Mouse (Mus musculus): ENCODE measurements around the gene Zglp1. TPM values are rescaled to one million over a fixed set of nuclear protein-coding genes. Genes with fewer than 3 reads are reported as not detected.

Gene Zglp1
- polyA plus RNA-seq (2014; fragmentation: Illumina TruSeq; extraction: RNeasy Lipid Tissue Mini Kit (QIAGEN cat#74804); ENCODE audit: low read depth, low replicate concordance) = not detected

DNA sequence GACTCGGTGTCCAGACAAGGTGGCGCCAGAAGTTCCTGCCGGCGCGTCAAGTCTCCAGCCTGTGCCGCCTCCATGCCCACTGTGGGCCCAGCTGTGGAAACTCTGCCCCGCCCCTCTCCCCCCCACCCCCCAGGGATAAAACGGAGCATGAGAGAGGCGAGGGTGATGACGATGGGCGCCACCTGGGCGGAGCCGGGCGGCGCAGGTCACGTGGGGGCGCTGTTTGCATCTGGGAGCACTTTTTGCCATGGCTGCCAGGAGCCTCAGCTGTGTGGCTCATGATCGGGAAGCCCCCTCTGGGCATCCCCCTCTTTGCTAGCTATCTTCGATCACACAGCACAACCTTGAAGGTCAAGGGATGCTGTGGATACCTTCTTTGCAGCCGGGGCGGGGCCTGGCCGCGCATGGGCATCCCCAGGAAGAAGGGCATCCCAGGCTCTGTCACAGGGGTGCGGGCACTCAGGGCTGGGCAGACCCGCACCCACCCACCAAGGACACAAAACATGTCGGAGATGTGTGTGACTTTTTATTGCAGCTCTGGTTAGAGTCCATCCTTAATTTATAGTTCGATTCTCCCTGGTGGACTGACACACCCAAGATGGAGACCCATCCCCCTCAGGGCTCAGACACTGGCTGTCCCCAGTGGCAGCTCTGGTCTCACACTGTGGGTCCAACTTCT is at the start of gene Zglp1:
Gene Zglp1, minus strand, starts transcription at position 88 of the 679 bp plus-strand sequence.

DNA sequence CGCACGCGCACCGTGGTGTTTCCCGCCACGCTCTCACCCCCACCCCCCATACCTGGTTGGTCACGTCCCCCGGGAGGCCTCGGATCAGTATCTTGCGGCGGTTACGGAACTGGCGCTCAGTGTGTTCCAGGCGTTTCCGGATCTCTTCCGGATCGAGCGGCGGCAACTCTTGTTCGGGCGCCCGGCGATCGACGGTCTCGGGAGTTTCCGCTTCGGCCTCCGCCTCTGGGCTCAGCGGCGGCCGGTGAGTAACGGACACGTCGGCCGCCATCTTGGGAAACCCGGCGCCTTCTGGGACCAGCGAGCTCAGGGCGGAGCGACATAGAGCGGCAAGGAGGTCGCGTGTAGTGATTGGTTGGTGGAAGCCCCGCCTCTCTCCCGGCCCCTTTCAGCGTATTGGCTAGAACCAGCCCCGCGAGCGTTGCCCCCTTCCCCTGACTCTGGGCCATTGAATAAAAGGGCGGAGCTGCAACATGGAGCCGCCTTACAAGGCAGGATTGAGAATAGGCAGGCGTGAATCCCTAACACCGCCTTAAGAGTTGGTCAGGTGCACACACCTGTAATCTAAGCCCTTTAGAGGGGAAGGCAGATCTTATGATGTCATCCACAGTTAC is 24.9 kb upstream of the Zglp1 start, which contains the start of the genes Gm38431 and Raver1:
Gene Gm38431, minus strand, starts transcription at position 291 of the 614 bp plus-strand sequence.
Gene Raver1, minus strand, starts transcription at position 302 of the 614 bp plus-strand sequence.

GRCm38 (mm10) chr9:21073044-21073840 is 6.3 kb upstream of the Zglp1 start, which contains the start of the genes Gm49373 and Fdx1l:
Gene Gm49373 (minus strand): TSS chr9:21073096.
Gene Fdx1l (minus strand): TSS chr9:21073614.

GRCm38 (mm10) chr9:21031896-21032351 is 35.0 kb downstream of the Zglp1 start, which contains the start of gene Icam5:
Gene Icam5 (plus strand): TSS chr9:21032073.

GRCm38 (mm10) chr9:21029291-21030054 is 37.4 kb downstream of the Zglp1 start, which contains the start of gene Icam4:
Gene Icam4 (plus strand): TSS chr9:21029373.

GRCm38 (mm10) chr9:21015571-21016130 is 51.2 kb downstream of the Zglp1 start, which contains the start of gene Icam1:
Gene Icam1 (plus strand): TSS chr9:21015985.

Other genes starting within 250 kb of the Zglp1 start
- gene Rdh8, start 248.6 kb downstream of the Zglp1 start, polyA plus RNA-seq (2014; fragmentation: Illumina TruSeq; extraction: RNeasy Lipid Tissue Mini Kit (QIAGEN cat#74804); ENCODE audit: low read depth, low replicate concordance) = not detected
- gene A230050P20Rik, start 198.5 kb downstream of the Zglp1 start, polyA plus RNA-seq (2014; fragmentation: Illumina TruSeq; extraction: RNeasy Lipid Tissue Mini Kit (QIAGEN cat#74804); ENCODE audit: low read depth, low replicate concordance) = 6.5 TPM
- not detected for gene Angptl6, start 187.4 kb downstream of the Zglp1 start, polyA plus RNA-seq (2014; fragmentation: Illumina TruSeq; extraction: RNeasy Lipid Tissue Mini Kit (QIAGEN cat#74804); ENCODE audit: low read depth, low replicate concordance)
- gene Ppan, start 178.9 kb downstream of the Zglp1 start, polyA plus RNA-seq (2014; fragmentation: Illumina TruSeq; extraction: RNeasy Lipid Tissue Mini Kit (QIAGEN cat#74804); ENCODE audit: low read depth, low replicate concordance) = 1.1 TPM
- 25.4 TPM for gene Eif3g, start 168.5 kb downstream of the Zglp1 start, polyA plus RNA-seq (2014; fragmentation: Illumina TruSeq; extraction: RNeasy Lipid Tissue Mini Kit (QIAGEN cat#74804); ENCODE audit: low read depth, low replicate concordance)
- gene Dnmt1, start 107.2 kb downstream of the Zglp1 start, polyA plus RNA-seq (2014; fragmentation: Illumina TruSeq; extraction: RNeasy Lipid Tissue Mini Kit (QIAGEN cat#74804); ENCODE audit: low read depth, low replicate concordance) = 7.5 TPM
- 0.66 TPM for gene S1pr2, start 90.3 kb downstream of the Zglp1 start, polyA plus RNA-seq (2014; fragmentation: Illumina TruSeq; extraction: RNeasy Lipid Tissue Mini Kit (QIAGEN cat#74804); ENCODE audit: low read depth, low replicate concordance)
- gene Mrpl4, start 64.4 kb downstream of the Zglp1 start, polyA plus RNA-seq (2014; fragmentation: Illumina TruSeq; extraction: RNeasy Lipid Tissue Mini Kit (QIAGEN cat#74804); ENCODE audit: low read depth, low replicate concordance) = 1.6 TPM
- gene Icam1, start 51.1 kb downstream of the Zglp1 start, polyA plus RNA-seq (2014; fragmentation: Illumina TruSeq; extraction: RNeasy Lipid Tissue Mini Kit (QIAGEN cat#74804); ENCODE audit: low read depth, low replicate concordance) = 4.6 TPM
- gene Icam4, start 37.7 kb downstream of the Zglp1 start, polyA plus RNA-seq (2014; fragmentation: Illumina TruSeq; extraction: RNeasy Lipid Tissue Mini Kit (QIAGEN cat#74804); ENCODE audit: low read depth, low replicate concordance) = not detected
- gene Icam5, start 35.0 kb downstream of the Zglp1 start, polyA plus RNA-seq (2014; fragmentation: Illumina TruSeq; extraction: RNeasy Lipid Tissue Mini Kit (QIAGEN cat#74804); ENCODE audit: low read depth, low replicate concordance) = not detected
- gene Gm49373, start 6.0 kb upstream of the Zglp1 start, polyA plus RNA-seq (2014; fragmentation: Illumina TruSeq; extraction: RNeasy Lipid Tissue Mini Kit (QIAGEN cat#74804); ENCODE audit: low read depth, low replicate concordance) = not detected
- 0.73 TPM for gene Fdx1l, start 6.5 kb upstream of the Zglp1 start, polyA plus RNA-seq (2014; fragmentation: Illumina TruSeq; extraction: RNeasy Lipid Tissue Mini Kit (QIAGEN cat#74804); ENCODE audit: low read depth, low replicate concordance)
- gene Gm38431, start 24.9 kb upstream of the Zglp1 start, polyA plus RNA-seq (2014; fragmentation: Illumina TruSeq; extraction: RNeasy Lipid Tissue Mini Kit (QIAGEN cat#74804); ENCODE audit: low read depth, low replicate concordance) = 0.79 TPM
- gene Raver1, start 24.9 kb upstream of the Zglp1 start, polyA plus RNA-seq (2014; fragmentation: Illumina TruSeq; extraction: RNeasy Lipid Tissue Mini Kit (QIAGEN cat#74804); ENCODE audit: low read depth, low replicate concordance) = 9.6 TPM
- 3.4 TPM for gene Tyk2, start 64.2 kb upstream of the Zglp1 start, polyA plus RNA-seq (2014; fragmentation: Illumina TruSeq; extraction: RNeasy Lipid Tissue Mini Kit (QIAGEN cat#74804); ENCODE audit: low read depth, low replicate concordance)
- gene Cdc37, start 82.9 kb upstream of the Zglp1 start, polyA plus RNA-seq (2014; fragmentation: Illumina TruSeq; extraction: RNeasy Lipid Tissue Mini Kit (QIAGEN cat#74804); ENCODE audit: low read depth, low replicate concordance) = 6.8 TPM
- 0.85 TPM for gene Pde4a, start 98.6 kb upstream of the Zglp1 start, polyA plus RNA-seq (2014; fragmentation: Illumina TruSeq; extraction: RNeasy Lipid Tissue Mini Kit (QIAGEN cat#74804); ENCODE audit: low read depth, low replicate concordance)
- gene Keap1, start 172.3 kb upstream of the Zglp1 start, polyA plus RNA-seq (2014; fragmentation: Illumina TruSeq; extraction: RNeasy Lipid Tissue Mini Kit (QIAGEN cat#74804); ENCODE audit: low read depth, low replicate concordance) = 8.0 TPM
- 0.16 TPM for gene S1pr5, start 181.3 kb upstream of the Zglp1 start, polyA plus RNA-seq (2014; fragmentation: Illumina TruSeq; extraction: RNeasy Lipid Tissue Mini Kit (QIAGEN cat#74804); ENCODE audit: low read depth, low replicate concordance)
- gene Atg4d, start 198.2 kb upstream of the Zglp1 start, polyA plus RNA-seq (2014; fragmentation: Illumina TruSeq; extraction: RNeasy Lipid Tissue Mini Kit (QIAGEN cat#74804); ENCODE audit: low read depth, low replicate concordance) = 2.7 TPM
- gene Kri1, start 220.9 kb upstream of the Zglp1 start, polyA plus RNA-seq (2014; fragmentation: Illumina TruSeq; extraction: RNeasy Lipid Tissue Mini Kit (QIAGEN cat#74804); ENCODE audit: low read depth, low replicate concordance) = 3.2 TPM
- gene Cdkn2d, start 224.3 kb upstream of the Zglp1 start, polyA plus RNA-seq (2014; fragmentation: Illumina TruSeq; extraction: RNeasy Lipid Tissue Mini Kit (QIAGEN cat#74804); ENCODE audit: low read depth, low replicate concordance) = 6.7 TPM
- 10.9 TPM for gene Ap1m2, start 245.2 kb upstream of the Zglp1 start, polyA plus RNA-seq (2014; fragmentation: Illumina TruSeq; extraction: RNeasy Lipid Tissue Mini Kit (QIAGEN cat#74804); ENCODE audit: low read depth, low replicate concordance)